Mouse (Mus musculus): ENCODE measurements around the gene Maml3. TPM values are rescaled to one million over a fixed set of nuclear protein-coding genes. Genes with fewer than 3 reads are reported as not detected.

The Maml3 gene
- total RNA-seq, 1 experiment = 1.2 TPM

GRCm38 (mm10) chr3:51871346-51871745, 233.5 kb downstream of the Maml3 start:
- no peak for DNase-seq (ENCODE audit: low read depth, low spot score)
- in situ Hi-C loops (cut with MboI; ENCODE audit: low sequenced_read_pairs in 2 of 2, unreplicated experiment in 2 of 2) = no loop called here
- Histone ChIP-seq H3K9me3 (ENCODE audit: control insufficient read depth, insufficient read depth, low read depth, low read length) (no peaks in the 10 kb centered on the region), H3K9ac (ENCODE audit: insufficient read depth, low read depth, low read length, poor library complexity, severe bottlenecking) (no peak overlapping the region), H3K4me3 (ENCODE audit: insufficient read depth in 1 of 2, low read depth in 1 of 2, low read length in 2 of 2, poor library complexity in 1 of 2, severe bottlenecking in 1 of 2) (no peak overlapping the region), H3K27ac (ENCODE audit: insufficient read depth, low read depth, low read length, poor library complexity, severe bottlenecking) (no peak overlapping the region), H3K36me3 (ENCODE audit: control insufficient read depth, insufficient read depth, low read length, poor library complexity, severe bottlenecking) (no peaks in the 10 kb centered on the region), H3K4me1 (ENCODE audit: control insufficient read depth in 2 of 2, insufficient read depth in 2 of 2, low read length in 2 of 2, poor library complexity in 1 of 2) (no peaks in the 10 kb centered on the region)
- TF ChIP-seq CHD2 (IDR thresholded peaks at IDR 0.05; ENCODE audit: low read depth, low read length) = no peak
- TF ChIP-seq HCFC1 (IDR thresholded peaks at IDR 0.05; ENCODE audit: borderline replicate concordance, insufficient read depth, low read length) = no peak
- no peak for TF ChIP-seq MAFK (IDR thresholded peaks at IDR 0.05; ENCODE audit: insufficient read depth, low read depth, low read length)

- TF ChIP-seq HCFC1 (IDR thresholded peaks at IDR 0.05; ENCODE audit: borderline replicate concordance, insufficient read depth, low read length) = no peak
- no peak for TF ChIP-seq CHD2 (IDR thresholded peaks at IDR 0.05; ENCODE audit: low read depth, low read length)
- TF ChIP-seq ZC3H11A (IDR thresholded peaks at IDR 0.05; ENCODE audit: borderline replicate concordance, low read depth, low read length) = no peak
- no peak for TF ChIP-seq ZNF384 (IDR thresholded peaks at IDR 0.05; ENCODE audit: low read depth, low read length)
- no peak for TF ChIP-seq MAFK (IDR thresholded peaks at IDR 0.05; ENCODE audit: insufficient read depth, low read depth, low read length)
- no peak overlapping the region for H3K4me3 ChIP-seq (ENCODE audit: insufficient read depth in 1 of 2, low read depth in 1 of 2, low read length in 2 of 2, poor library complexity in 1 of 2, severe bottlenecking in 1 of 2)
- no peak overlapping the region for H3K9ac ChIP-seq (ENCODE audit: insufficient read depth, low read depth, low read length, poor library complexity, severe bottlenecking)
- H3K9me3 ChIP-seq (ENCODE audit: control insufficient read depth, insufficient read depth, low read depth, low read length) = no peaks in the 10 kb centered on the region
- H3K27ac ChIP-seq (ENCODE audit: insufficient read depth, low read depth, low read length, poor library complexity, severe bottlenecking) = no peak overlapping the region
- no peaks in the 10 kb centered on the region for H3K36me3 ChIP-seq (ENCODE audit: control insufficient read depth, insufficient read depth, low read length, poor library complexity, severe bottlenecking)
- no peaks in the 10 kb centered on the region for H3K4me1 ChIP-seq (ENCODE audit: control insufficient read depth in 2 of 2, insufficient read depth in 2 of 2, low read length in 2 of 2, poor library complexity in 1 of 2)
- in situ Hi-C loops (cut with MboI; ENCODE audit: low sequenced_read_pairs in 2 of 2, unreplicated experiment in 2 of 2) = no loop called here
- DNase-seq (ENCODE audit: low read depth, low spot score) = no peak
Observed at GRCm38 (mm10) chr3:51869980-51870379, 234.9 kb downstream of the Maml3 start.

- H3K36me3 ChIP-seq (ENCODE audit: control insufficient read depth, insufficient read depth, low read length, poor library complexity, severe bottlenecking) = no peaks in the 10 kb centered on the region
- no peaks in the 10 kb centered on the region for H3K4me1 ChIP-seq (ENCODE audit: control insufficient read depth in 2 of 2, insufficient read depth in 2 of 2, low read length in 2 of 2, poor library complexity in 1 of 2)
- no peak overlapping the region for H3K4me3 ChIP-seq (ENCODE audit: insufficient read depth in 1 of 2, low read depth in 1 of 2, low read length in 2 of 2, poor library complexity in 1 of 2, severe bottlenecking in 1 of 2)
- no peak overlapping the region for H3K27ac ChIP-seq (ENCODE audit: insufficient read depth, low read depth, low read length, poor library complexity, severe bottlenecking)
- DNase-seq (ENCODE audit: low read depth, low spot score) = no peak
- H3K9ac ChIP-seq (ENCODE audit: insufficient read depth, low read depth, low read length, poor library complexity, severe bottlenecking) = no peak overlapping the region
- no peaks in the 10 kb centered on the region for H3K9me3 ChIP-seq (ENCODE audit: control insufficient read depth, insufficient read depth, low read depth, low read length)
- TF ChIP-seq ZC3H11A (IDR thresholded peaks at IDR 0.05; ENCODE audit: borderline replicate concordance, low read depth, low read length) (no peak), ZNF384 (IDR thresholded peaks at IDR 0.05; ENCODE audit: low read depth, low read length) (no peak), CHD2 (IDR thresholded peaks at IDR 0.05; ENCODE audit: low read depth, low read length) (no peak), MAFK (IDR thresholded peaks at IDR 0.05; ENCODE audit: insufficient read depth, low read depth, low read length) (no peak)
- in situ Hi-C loops (cut with MboI; ENCODE audit: low sequenced_read_pairs in 2 of 2, unreplicated experiment in 2 of 2) = no loop called here
Observed at GRCm38 (mm10) chr3:51868857-51869256, 236.0 kb downstream of the Maml3 start.

- no peak overlapping the region for H3K27ac ChIP-seq (ENCODE audit: insufficient read depth, low read depth, low read length, poor library complexity, severe bottlenecking)
- no peaks in the 10 kb centered on the region for H3K36me3 ChIP-seq (ENCODE audit: control insufficient read depth, insufficient read depth, low read length, poor library complexity, severe bottlenecking)
- in situ Hi-C loops (cut with MboI; ENCODE audit: low sequenced_read_pairs in 2 of 2, unreplicated experiment in 2 of 2) = no loop called here
- no peaks in the 10 kb centered on the region for H3K9me3 ChIP-seq (ENCODE audit: control insufficient read depth, insufficient read depth, low read depth, low read length)
- no peaks in the 10 kb centered on the region for H3K4me1 ChIP-seq (ENCODE audit: control insufficient read depth in 2 of 2, insufficient read depth in 2 of 2, low read length in 2 of 2, poor library complexity in 1 of 2)
- TF ChIP-seq CHD2 (IDR thresholded peaks at IDR 0.05; ENCODE audit: low read depth, low read length) (no peak), ZC3H11A (IDR thresholded peaks at IDR 0.05; ENCODE audit: borderline replicate concordance, low read depth, low read length) (no peak), HCFC1 (IDR thresholded peaks at IDR 0.05; ENCODE audit: borderline replicate concordance, insufficient read depth, low read length) (no peak)
- H3K4me3 ChIP-seq (ENCODE audit: insufficient read depth in 1 of 2, low read depth in 1 of 2, low read length in 2 of 2, poor library complexity in 1 of 2, severe bottlenecking in 1 of 2) = no peak overlapping the region
- H3K9ac ChIP-seq (ENCODE audit: insufficient read depth, low read depth, low read length, poor library complexity, severe bottlenecking) = no peak overlapping the region
- no peak for DNase-seq (ENCODE audit: low read depth, low spot score)
Observed at GRCm38 (mm10) chr3:51866446-51866845, 238.4 kb downstream of the Maml3 start.

GRCm38 (mm10) chr3:51861631-51862030, 243.2 kb downstream of the Maml3 start:
- Histone ChIP-seq H3K9ac (ENCODE audit: insufficient read depth, low read depth, low read length, poor library complexity, severe bottlenecking) (no peak overlapping the region), H3K4me3 (ENCODE audit: insufficient read depth in 1 of 2, low read depth in 1 of 2, low read length in 2 of 2, poor library complexity in 1 of 2, severe bottlenecking in 1 of 2) (no peak overlapping the region), H3K36me3 (ENCODE audit: control insufficient read depth, insufficient read depth, low read length, poor library complexity, severe bottlenecking) (no peaks in the 10 kb centered on the region), H3K9me3 (ENCODE audit: control insufficient read depth, insufficient read depth, low read depth, low read length) (no peaks in the 10 kb centered on the region), H3K4me1 (ENCODE audit: control insufficient read depth in 2 of 2, insufficient read depth in 2 of 2, low read length in 2 of 2, poor library complexity in 1 of 2) (peaks cover 0 to 3% of the 10 kb centered on the region in 2 experiments; a peak in 2 of 4 replicates), H3K27ac (ENCODE audit: insufficient read depth, low read depth, low read length, poor library complexity, severe bottlenecking) (no peak overlapping the region)
- in situ Hi-C loops (cut with MboI; ENCODE audit: low sequenced_read_pairs in 2 of 2, unreplicated experiment in 2 of 2) = no loop called here
- DNase-seq (ENCODE audit: low read depth, low spot score) = no peak
- TF ChIP-seq ZNF384 (IDR thresholded peaks at IDR 0.05; ENCODE audit: low read depth, low read length) (no peak), CHD2 (IDR thresholded peaks at IDR 0.05; ENCODE audit: low read depth, low read length) (no peak), HCFC1 (IDR thresholded peaks at IDR 0.05; ENCODE audit: borderline replicate concordance, insufficient read depth, low read length) (no peak), MAFK (IDR thresholded peaks at IDR 0.05; ENCODE audit: insufficient read depth, low read depth, low read length) (no peak), ZC3H11A (IDR thresholded peaks at IDR 0.05; ENCODE audit: borderline replicate concordance, low read depth, low read length) (no peak)

Data from ES-E14 (cell line).